Mouse (Mus musculus) heart, postnatal 36 days (tissue): Measurements from ENCODE around the gene Pga5. TPM values are rescaled to one million over a fixed set of nuclear protein-coding genes. Genes with fewer than 3 reads are reported as not detected.

ENCODE experiments used
- DNase-seq, 2 experiments: peaks; one replicate each; pipeline ENCODE4 v3.0.0; 2021 to 2022
- intact Hi-C: fragments of 180-260 bp; cut with DNase I; formaldehyde crosslinking; loops from one replicate; pipeline ENCODE4 v1.15.1; 2025
- total RNA-seq, 2 experiments: library from RNA; stranded (reverse); gene quantifications; 2 replicates each; pipeline ENCODE4 v1.2.3; 2021

The Pga5 gene
- total RNA-seq = not detected

DNA sequence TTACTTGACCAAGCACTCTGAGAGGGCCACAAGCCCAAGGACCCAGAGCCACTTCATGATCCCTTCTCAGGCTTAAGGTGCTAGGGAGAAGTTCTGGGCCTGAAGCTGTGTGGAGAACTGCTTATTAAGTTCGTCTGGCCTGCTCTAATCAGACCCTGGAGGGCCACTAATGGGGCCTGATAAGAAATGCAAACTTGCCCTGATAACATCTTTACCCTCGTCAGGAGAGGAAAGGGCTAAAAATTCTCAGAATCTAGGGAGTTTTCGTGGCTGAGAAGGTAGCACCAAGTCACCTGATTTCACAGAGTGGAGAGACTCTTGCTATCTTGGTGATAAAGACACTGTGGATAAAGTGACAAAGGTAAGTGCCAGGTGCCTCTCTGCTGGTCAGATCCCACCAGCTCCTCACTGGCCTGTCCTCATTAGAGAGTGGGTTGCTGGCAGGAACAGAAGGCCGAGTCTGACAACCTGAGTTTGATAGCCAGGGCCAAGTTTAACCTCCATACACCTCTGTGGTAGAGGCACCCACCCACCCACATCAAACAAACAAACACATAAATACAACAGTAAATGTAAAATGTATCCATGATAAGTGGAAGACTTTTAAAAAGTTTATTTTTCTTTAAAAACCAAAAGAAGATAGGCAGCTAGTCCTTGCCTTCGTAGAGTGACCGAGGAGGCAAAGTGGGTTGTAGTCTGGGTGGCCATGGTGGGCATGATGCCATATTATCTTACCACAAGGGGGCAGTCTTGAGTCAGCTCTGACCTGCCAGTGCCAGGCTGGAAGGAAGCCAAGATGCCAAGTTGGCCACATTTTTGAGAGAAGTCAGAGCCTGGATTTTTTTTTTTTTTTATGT lies at the start of gene Pga5:
TSS of gene Pga5 (minus strand) at position 157 of the 857 bp plus-strand sequence.
- DNase-seq = peak; percentile 85 to 88
- intact Hi-C loops = loop anchor here (1.0 kb wide), 1 partner anchor 31 kb away; no protein-coding TSS in a partner anchor

DNA sequence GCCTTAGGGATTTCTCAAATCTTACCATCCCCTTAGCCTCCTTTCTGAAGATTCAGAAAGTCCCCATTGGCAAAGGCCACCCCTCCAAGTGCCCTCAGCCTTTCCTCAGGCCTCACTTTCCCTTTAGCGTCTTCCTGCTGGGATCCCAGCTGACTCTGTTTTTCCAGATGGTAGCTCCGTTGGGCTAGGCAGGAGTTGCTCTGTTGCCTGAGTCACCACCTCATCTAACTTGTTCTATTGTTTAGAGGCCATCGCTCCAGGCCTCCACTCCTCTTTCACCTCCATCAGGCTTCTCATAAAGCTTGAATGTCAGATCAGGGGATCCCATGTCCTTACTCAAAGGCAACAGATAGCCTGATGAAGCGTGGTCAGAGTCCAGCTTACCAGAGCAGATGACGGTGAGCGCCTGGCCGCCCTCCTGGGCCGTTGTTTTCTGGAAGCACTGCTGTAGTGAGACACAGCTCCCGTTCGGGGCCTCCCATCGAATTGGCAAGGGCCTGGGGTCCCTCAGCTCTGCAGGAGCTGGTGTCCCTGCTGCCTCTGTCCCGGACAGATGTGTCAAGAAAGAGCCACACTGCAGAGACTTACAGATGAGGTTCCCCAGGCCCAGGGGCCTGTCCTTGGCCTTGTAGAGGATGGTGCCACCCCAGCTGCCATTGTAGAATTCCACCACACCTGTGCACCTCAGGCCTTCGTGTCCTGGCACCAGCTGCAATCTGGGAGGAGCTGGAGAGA lies 46.9 kb upstream of the Pga5 start:
- intact Hi-C loops = no loop called here
- DNase-seq = no peak

GRCm38 (mm10) chr19:10723649-10724048 lies 45.8 kb upstream of the Pga5 start:
- intact Hi-C loops = no loop called here
- DNase-seq = no peak

DNA sequence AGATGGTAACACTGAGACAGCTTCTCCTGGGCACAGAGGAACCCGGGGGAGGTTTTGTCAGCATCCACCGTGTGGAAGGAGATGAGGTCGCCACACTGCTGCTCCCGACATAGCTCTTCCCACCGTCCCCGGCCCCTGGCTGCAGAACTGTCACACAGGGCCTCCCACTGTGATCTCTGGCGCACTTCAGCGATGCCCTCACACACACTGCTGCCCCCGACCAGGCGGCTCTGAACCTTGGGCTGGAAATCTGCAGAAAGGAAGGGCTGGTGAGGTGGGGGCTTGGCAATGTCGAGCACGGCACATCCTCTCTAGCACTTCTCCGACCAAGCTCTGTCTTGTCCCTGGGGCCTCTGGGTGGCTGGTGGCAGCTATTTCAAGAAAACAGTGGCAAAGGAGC lies 45.2 kb upstream of the Pga5 start:
- no peak for DNase-seq
- intact Hi-C loops = no loop called here

DNA sequence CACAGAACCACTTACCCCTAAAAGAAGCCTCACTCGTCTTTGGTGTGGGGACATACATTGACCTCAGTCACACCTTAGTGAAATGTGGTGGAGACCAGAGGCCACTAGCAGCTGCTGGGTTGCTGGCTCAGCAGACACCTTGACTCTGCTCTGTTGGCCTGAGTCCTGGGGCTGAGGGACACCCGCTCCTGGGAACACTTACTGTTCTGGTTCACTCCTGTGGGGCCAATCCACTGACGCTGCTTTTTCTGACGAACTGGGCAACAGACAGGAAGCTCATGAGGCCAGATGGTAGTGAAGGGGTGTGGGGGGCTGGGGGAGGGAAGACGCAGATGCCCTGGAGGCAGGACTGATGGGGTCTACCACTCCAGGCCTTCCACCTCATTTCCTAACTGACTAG lies 43.2 kb upstream of the Pga5 start:
- intact Hi-C loops = no loop called here

GRCm38 (mm10) chr19:10720524-10720923 lies 42.7 kb upstream of the Pga5 start:
- no peak for DNase-seq
- intact Hi-C loops = no loop called here

More for the DNA sequence above, 43.2 kb upstream of the Pga5 start:
- DNase-seq = no peak

DNA sequence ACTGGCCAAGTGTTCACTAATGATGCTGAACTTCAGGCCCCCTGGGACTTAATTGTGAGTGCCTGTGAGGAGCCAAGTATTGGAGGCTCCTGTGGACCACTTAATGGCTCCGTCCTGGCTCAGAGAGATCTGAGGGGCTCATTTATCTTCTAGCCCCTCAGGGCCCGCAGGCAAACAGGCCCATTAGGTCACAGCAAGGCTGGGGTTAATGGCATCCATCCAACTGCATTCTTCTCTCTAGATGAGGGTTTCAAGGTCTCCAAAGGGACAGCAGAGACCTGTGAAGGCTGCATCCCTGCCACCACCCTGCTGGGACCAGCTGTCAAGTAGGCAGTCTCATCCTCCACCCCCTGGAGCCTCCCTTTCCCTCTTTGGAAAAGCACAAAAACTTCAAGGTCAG lies 41.9 kb upstream of the Pga5 start:
- intact Hi-C loops = no loop called here
- DNase-seq = no peak

- intact Hi-C loops = no loop called here
- DNase-seq = peak in 1 of 2 experiments; percentile 29
These were observed 40.4 kb upstream of the Pga5 start for GRCm38 (mm10) chr19:10718251-10718775.

DNA sequence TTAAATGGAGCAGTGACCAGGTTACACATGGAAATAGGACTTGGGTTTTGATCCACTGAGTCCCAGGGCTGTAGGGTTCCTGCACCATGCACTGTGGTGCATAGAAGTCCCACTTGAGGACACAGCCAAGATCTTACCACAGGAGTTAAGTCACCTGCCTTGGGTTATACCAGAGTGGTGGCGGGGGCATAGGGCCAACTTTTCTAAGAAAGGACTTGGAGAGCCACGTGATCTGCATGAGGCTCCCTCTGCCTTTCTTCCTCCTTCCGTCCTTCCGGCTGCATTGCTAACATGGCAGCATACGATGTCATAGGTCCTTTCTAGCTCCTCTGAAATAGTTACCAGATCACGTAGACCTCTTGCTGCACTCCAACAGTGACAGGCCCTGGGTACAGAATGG lies 37.6 kb upstream of the Pga5 start:
- intact Hi-C loops = loop anchor here (2.0 kb wide), 2 partner anchors 165 to 243 kb away; no protein-coding TSS in a partner anchor
- no peak for DNase-seq

DNA sequence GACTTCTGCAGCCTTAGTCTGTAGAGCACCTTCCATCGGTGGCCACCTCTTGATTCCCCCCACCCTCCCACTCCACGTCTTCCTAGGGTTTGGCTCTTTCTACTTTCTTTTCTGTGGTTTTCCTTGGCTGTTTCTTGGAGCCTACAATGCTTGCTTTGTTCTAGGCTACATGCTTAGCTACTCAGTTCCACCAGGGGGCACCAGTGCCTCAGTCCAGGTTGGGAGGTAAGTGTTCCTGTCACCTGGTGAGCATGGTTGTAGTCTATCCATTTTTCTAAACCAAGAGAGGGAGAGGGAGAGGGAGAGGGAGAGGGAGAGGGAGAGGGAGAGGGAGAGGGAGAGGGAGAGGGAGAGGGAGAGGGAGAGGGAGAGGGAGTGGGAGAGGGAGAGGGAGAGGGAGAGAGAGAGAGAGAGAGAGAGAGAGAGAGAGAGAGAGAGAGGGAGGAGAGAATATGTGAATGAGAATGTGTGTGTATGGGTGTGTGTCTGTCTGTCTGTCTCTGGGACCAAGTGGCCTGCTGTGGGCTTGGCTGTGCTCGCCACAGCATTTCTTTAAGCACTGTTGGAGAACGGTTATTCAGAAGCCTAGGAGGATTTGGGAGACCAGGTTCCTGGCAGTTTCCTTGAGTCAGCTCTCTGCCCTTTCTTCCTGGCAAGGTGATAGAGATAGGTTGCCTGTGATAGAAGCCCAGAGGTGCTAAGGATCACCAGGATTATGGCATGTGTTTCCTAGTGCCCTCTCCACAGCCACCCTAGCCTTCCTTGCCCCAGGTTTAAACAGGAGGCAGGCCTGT lies 37.0 kb upstream of the Pga5 start:
- intact Hi-C loops = loop anchor here (1.0 to 2.0 kb wide), 3 partner anchors 116 to 244 kb away; no protein-coding TSS in a partner anchor
- DNase-seq = peak; percentile 55 to 75

DNA sequence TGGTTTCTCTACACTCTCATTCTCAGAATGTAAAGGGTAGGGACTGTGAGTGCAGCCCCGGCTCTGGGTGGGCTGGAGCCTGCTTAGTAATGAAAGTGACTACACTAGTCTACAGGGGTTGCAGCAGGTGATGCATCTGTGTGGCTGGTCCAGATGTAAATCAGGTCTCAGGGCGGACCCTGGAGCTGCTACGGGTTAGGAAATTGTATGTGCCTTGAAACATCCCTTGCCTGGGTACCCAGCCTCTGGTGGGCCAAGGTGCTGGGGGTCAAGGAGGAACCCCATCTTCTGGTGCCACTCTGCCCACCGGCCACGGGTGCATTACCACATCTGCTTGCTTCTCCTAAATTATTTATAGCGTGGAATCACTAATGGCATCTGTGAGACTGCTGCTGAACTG lies 36.3 kb upstream of the Pga5 start:
- intact Hi-C loops = loop anchor here (1.0 to 2.0 kb wide), 3 partner anchors 117 to 245 kb away; no protein-coding TSS in a partner anchor
- DNase-seq = no peak

DNA sequence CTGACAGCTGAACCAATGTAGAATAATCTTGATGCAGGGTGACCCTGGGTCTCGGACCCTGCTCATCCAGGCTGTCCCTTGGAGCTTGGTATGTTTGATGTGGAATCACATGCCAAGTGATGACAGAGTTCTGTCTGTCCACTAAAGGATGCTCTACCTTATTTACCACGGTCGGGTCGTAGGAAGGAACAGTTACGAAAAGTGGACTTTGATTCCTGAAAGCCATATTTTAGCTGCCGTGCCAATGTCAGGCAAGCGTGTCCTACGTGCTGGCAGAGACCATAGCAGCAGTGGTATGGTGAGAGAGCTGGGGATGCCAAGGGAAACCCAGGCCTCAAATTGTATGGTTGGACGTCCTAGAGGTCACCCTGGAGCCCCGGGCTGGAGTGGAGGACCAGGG lies 35.7 kb upstream of the Pga5 start:
- intact Hi-C loops = no loop called here
- no peak for DNase-seq

GRCm38 (mm10) chr19:10712646-10713045 lies 34.8 kb upstream of the Pga5 start:
- intact Hi-C loops = no loop called here

GRCm38 (mm10) chr19:10712194-10712593 lies 34.3 kb upstream of the Pga5 start:
- intact Hi-C loops = no loop called here
- DNase-seq = no peak

More at GRCm38 (mm10) chr19:10712646-10713045, 34.8 kb upstream of the Pga5 start:
- no peak for DNase-seq

DNA sequence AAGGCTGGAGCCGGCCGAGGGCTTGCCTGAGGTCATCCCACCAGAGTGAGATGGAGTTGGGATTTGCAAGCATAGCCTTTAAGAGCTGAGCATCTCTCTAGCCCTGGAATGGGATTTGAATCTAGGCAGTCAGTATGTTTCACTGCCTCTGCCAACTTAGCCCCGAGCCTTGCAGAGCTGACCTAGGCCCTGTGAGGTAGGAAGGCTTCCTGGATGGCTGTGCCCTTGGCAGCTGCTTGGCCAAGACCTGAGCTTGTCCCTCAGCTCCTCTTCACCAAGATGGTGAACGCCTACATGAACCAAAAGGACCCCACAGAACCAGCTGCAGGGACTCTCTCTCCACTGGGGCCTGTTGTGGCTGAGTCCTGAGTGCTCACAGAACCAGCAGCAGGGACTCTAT lies 32.9 kb upstream of the Pga5 start:
- intact Hi-C loops = no loop called here
- DNase-seq = no peak

DNA sequence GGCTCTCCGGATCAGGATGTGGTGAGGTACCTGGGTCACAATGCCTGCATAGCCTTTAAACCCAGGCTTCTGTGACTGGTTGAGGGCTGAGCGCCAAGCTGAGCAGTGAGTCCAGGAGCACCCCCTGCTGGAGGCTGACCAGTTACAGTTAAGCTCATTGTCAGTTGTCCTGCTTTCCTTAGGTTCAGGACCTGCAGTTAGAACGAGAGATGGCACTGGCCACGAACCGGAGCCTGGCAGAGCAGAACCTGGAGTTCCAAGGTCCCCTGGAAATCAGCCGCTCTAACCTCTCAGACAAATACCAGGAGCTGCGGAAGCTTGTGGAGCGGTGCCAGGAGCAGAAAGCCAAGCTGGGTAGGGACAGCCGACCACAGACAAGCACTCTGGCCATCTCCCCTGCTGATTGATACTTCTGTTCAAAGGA lies 32.2 kb upstream of the Pga5 start:
- intact Hi-C loops = no loop called here
- peak; percentile 63 for DNase-seq

DNA sequence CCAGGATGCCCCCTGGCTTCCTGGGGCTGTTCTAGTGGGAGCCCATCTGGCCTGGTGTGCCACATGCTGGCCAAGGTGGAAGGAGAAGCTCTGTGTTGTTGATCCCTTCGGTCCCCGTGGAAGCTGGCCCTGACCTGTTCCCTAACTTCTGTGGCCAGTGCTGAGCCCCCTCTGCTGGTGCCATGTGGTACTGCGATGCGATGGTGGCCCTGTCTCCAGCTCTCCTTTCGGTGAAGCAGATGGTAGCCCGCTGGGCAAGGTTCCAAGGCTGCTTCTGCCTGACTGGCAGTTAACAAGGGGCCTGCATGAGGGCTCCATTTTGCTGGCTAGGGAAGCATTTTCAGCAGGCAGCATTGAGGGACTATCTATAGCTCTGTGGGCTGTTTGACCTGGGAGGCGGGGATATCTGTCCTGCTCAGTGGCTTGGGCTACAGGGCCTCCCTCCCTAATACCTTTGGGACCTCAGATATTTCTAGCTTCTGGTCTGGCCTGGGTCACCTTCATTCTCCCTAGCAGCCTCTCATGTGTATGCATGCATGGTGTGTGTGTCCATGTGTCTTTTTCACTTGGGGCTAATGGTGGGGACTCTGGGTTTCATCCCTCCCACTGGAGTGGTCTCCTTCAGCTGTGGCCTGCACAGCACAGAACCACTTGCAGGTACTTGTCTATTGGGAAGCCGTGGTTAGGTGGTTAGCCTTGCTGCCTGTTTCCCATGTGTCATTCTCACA lies 31.7 kb upstream of the Pga5 start:
- intact Hi-C loops = loop anchor here (1.0 kb wide), 1 partner anchor 31 kb away; the partner anchor contains the start of gene Pga5
- peak; percentile 94 to 97 for DNase-seq

- DNase-seq = no peak
- intact Hi-C loops = loop anchor here (1.0 kb wide), 2 partner anchors 31 to 44 kb away; partner anchors contain the start of gene Pga5
These were observed 31.0 kb upstream of the Pga5 start for GRCm38 (mm10) chr19:10708900-10709299.

GRCm38 (mm10) chr19:10707881-10708280 lies 30.0 kb upstream of the Pga5 start:
- no peak for DNase-seq
- intact Hi-C loops = loop anchor here (1.0 kb wide), 1 partner anchor 43 kb away; no protein-coding TSS in a partner anchor
